Mouse (Mus musculus) kidney, postnatal 14 days (tissue): ENCODE results near the gene Gm1110.
"Not testable (repeated sequence)": the region's sequence is repeated elsewhere in the genome, so short reads cannot be mapped to it uniquely, and the experiment has no call there.

ENCODE experiments used
- DNase-seq: peaks from one replicate; pipeline ENCODE4 v3.0.0; 2022; ENCODE audit warnings: mixed read lengths

The Gm1110 gene

GRCm38 (mm10) chr9:26922909-26923526 is at the start of gene Gm1110:
Gene Gm1110, minus strand, starts transcription at chr9:26923111.
- no peak for DNase-seq

GRCm38 (mm10) chr9:26947790-26948189 is 24.9 kb upstream of the Gm1110 start:
- DNase-seq, result no peak

- DNase-seq, result peak; percentile 74
These were observed 1.2 kb upstream of the Gm1110 start for GRCm38 (mm10) chr9:26924146-26924545.

- DNase-seq, result no peak
These were observed 3.1 kb downstream of the Gm1110 start for GRCm38 (mm10) chr9:26919778-26920177.

- DNase-seq, result no peak
These were observed 9.8 kb downstream of the Gm1110 start for GRCm38 (mm10) chr9:26913150-26913549.

GRCm38 (mm10) chr9:26911251-26911650 is 11.7 kb downstream of the Gm1110 start:
- no peak for DNase-seq

GRCm38 (mm10) chr9:26869856-26870255 is 53.1 kb downstream of the Gm1110 start:
- DNase-seq, result not testable (repeated sequence)

- DNase-seq, result peak; percentile 2
These were observed 62.2 kb downstream of the Gm1110 start, which contains the start of gene Glb1l3 for GRCm38 (mm10) chr9:26860751-26861150. Gene Glb1l3, minus strand, starts transcription at chr9:26860890.

- DNase-seq, result no peak
These were observed 91.8 kb downstream of the Gm1110 start for GRCm38 (mm10) chr9:26831089-26831488.
